Mouse (Mus musculus): ENCODE results near the gene Dnah17. TPM values are rescaled to one million over a fixed set of nuclear protein-coding genes. Genes with fewer than 3 reads are reported as not detected.

Dnah17 gene
- total RNA-seq, 2 experiments from 2014 or later = 0.06 to 0.10 TPM

- intact Hi-C loops (cut with DNase I) = no loop called here
- DNase-seq (ENCODE audit: low spot score) = no peak
Measured at GRCm38 (mm10) chr11:117983770-117984169, 146.7 kb downstream of the Dnah17 start.

GRCm38 (mm10) chr11:117982426-117982825, 148.0 kb downstream of the Dnah17 start:
- intact Hi-C loops (cut with DNase I) = no loop called here
- no peak for DNase-seq (ENCODE audit: low spot score)

GRCm38 (mm10) chr11:117979388-117979787, 151.0 kb downstream of the Dnah17 start:
- intact Hi-C loops (cut with DNase I) = no loop called here
- no peak for DNase-seq (ENCODE audit: low spot score)

- intact Hi-C loops (cut with DNase I) = no loop called here
- DNase-seq (ENCODE audit: low spot score) = no peak
Measured at GRCm38 (mm10) chr11:117977694-117978360, 152.6 kb downstream of the Dnah17 start.

- DNase-seq (ENCODE audit: low spot score) = no peak
Measured at GRCm38 (mm10) chr11:117976081-117976582, 154.3 kb downstream of the Dnah17 start.

GRCm38 (mm10) chr11:117975211-117975967, 155.0 kb downstream of the Dnah17 start:
- intact Hi-C loops (cut with DNase I) = no loop called here
- DNase-seq (ENCODE audit: low spot score) = no peak

More at GRCm38 (mm10) chr11:117976081-117976582, 154.3 kb downstream of the Dnah17 start:
- intact Hi-C loops (cut with DNase I) = no loop called here

GRCm38 (mm10) chr11:117974327-117975125, 155.9 kb downstream of the Dnah17 start:
- intact Hi-C loops (cut with DNase I) = loop anchor here (5.0 kb wide), 1 partner anchor 102 kb away; the partner anchor contains the start of gene Tha1
- DNase-seq (ENCODE audit: low spot score) = no peak

GRCm38 (mm10) chr11:117973569-117973968, 156.9 kb downstream of the Dnah17 start:
- DNase-seq (ENCODE audit: low spot score) = no peak
- intact Hi-C loops (cut with DNase I) = loop anchor here (5.0 kb wide), 1 partner anchor 101 kb away; the partner anchor contains the start of gene Tha1

GRCm38 (mm10) chr11:117972656-117973558, 157.5 kb downstream of the Dnah17 start:
- intact Hi-C loops (cut with DNase I) = loop anchor here (5.0 kb wide), 1 partner anchor 101 kb away; the partner anchor contains the start of gene Tha1
- DNase-seq (ENCODE audit: low spot score) = no peak

Small RNAs within 50 kb of the gene (microRNA-seq; reads per million reads assigned to microRNA genes)
- gene Mir6933 = 1.1 reads per million

Other genes starting within 250 kb of the Dnah17 start
- gene Socs3, start 160.6 kb downstream of the Dnah17 start, total RNA-seq (2021) = 1 to 10 TPM; 5.2 to 6.3 TPM
- 10 to 100 TPM; 18.1 to 18.2 TPM for gene Pgs1, start 144.3 kb downstream of the Dnah17 start, total RNA-seq (2021)
- gene Cyth1, start 118.0 kb upstream of the Dnah17 start, total RNA-seq (2021) = 10 to 100 TPM; 48.9 to 53.8 TPM
- gene Usp36, start 159.6 kb upstream of the Dnah17 start, total RNA-seq (2021) = 10 to 100 TPM; 12.0 to 14.5 TPM
- 1 to 10 TPM in 1 of 2 experiments, under 1 TPM in 1; 0.84 to 1.1 TPM for gene Cep295nl, start 211.9 kb upstream of the Dnah17 start, total RNA-seq (2021)
- gene Timp2, start 225.1 kb upstream of the Dnah17 start, total RNA-seq (2021) = 100 to 1,000 TPM; 121 to 138 TPM